Mouse (Mus musculus) hindbrain, embryonic 11.5 days (tissue): ENCODE results near the gene Gm16181. TPM values are rescaled to one million over a fixed set of nuclear protein-coding genes. Genes with fewer than 3 reads are reported as not detected.

Experiments used
- ATAC-seq: fragments of 200-750 bp; cut with Nextera tagmentation; 2 replicates; pipeline ENCODE4 v1.8.0; 2017; ENCODE audit warnings: mild to moderate bottlenecking, moderate TSS enrichment, moderate library complexity; ENCODE audit not compliant: low FRiP score
- DNase-seq: peaks from one replicate; pipeline ENCODE4 v3.0.0-alpha.2; 2015; ENCODE audit warnings: low spot score
- H3K27ac ChIP-seq: fragments of 300-500 bp; sonication (generic); 2 replicates; pipeline ENCODE4 v1.5.1; 2014; ENCODE audit warnings: mild to moderate bottlenecking, low read depth, low read length
- H3K27me3 ChIP-seq: fragments of 300-500 bp; sonication (generic); 2 replicates; pipeline ENCODE4 v1.6.1; 2014; ENCODE audit warnings: mild to moderate bottlenecking, low read length, moderate library complexity, mixed read lengths; ENCODE audit not compliant: control insufficient read depth, insufficient read depth
- H3K36me3 ChIP-seq: fragments of 300-500 bp; sonication (generic); 2 replicates; pipeline ENCODE4 v1.6.1; 2014; ENCODE audit warnings: mild to moderate bottlenecking, low read length, moderate library complexity, mixed read lengths; ENCODE audit not compliant: control insufficient read depth, insufficient read depth
- H3K4me1 ChIP-seq: fragments of 300-500 bp; sonication (generic); replicated peaks from 2 replicates; pipeline ENCODE4 v1.6.1; 2014; ENCODE audit warnings: low read length, mixed read lengths; ENCODE audit not compliant: control insufficient read depth, insufficient read depth
- H3K4me2 ChIP-seq: fragments of 300-500 bp; sonication (generic); replicated peaks from 2 replicates; pipeline ENCODE4 v1.6.1; 2014; ENCODE audit warnings: mild to moderate bottlenecking, low read depth, low read length
- H3K4me3 ChIP-seq: fragments of 300-500 bp; sonication (generic); 2 replicates; pipeline ENCODE4 v1.5.1; 2014; ENCODE audit warnings: low read depth, low read length
- H3K9ac ChIP-seq: fragments of 300-500 bp; sonication (generic); 2 replicates; pipeline ENCODE4 v1.6.1; 2014; ENCODE audit warnings: low read depth, low read length
- H3K9me3 ChIP-seq: fragments of 300-500 bp; sonication (generic); 2 replicates; pipeline ENCODE4 v1.6.1; 2016; ENCODE audit warnings: low read length; ENCODE audit not compliant: control insufficient read depth
- WGBS: fragments of 180-500 bp; shearing (Covaris S2); extraction: QIAGEN DNeasy Blood & Tissue Kit; methylation state at CpG from one replicate; pipeline ENCODE4 v1.1.7; 2014; 5-methylcytosine and 5-hydroxymethylcytosine counted together
- polyA plus RNA-seq: library from polyadenylated mRNA; unstranded; fragments of >200 nt; fragmentation: Nextera tagmentation; extraction: Ambion mirVana; gene quantifications from 2 replicates; pipeline ENCODE4 v1.2.1, GENCODE M21; 2014

The Gm16181 gene
- polyA plus RNA-seq, 1 experiment from 2014 or later = 0.36 TPM

GRCm38 (mm10) chr17:35254241-35255098 lies 33.8 kb downstream of the Gm16181 start:
- no peaks in the 10 kb centered on the region for H3K9me3 ChIP-seq
- no peak overlapping the region for H3K9ac ChIP-seq
- H3K36me3 ChIP-seq = peaks cover 27% of the 10 kb centered on the region
- WGBS = 58% methylated on average over 11 of the region's 11 CpGs
- no peaks in the 10 kb centered on the region for H3K27me3 ChIP-seq
- ATAC-seq (peak; percentile 41; the same call in 1 of the 2 replicates), DNase-seq (peak; percentile 62)
- H3K27ac ChIP-seq = no peak overlapping the region
- H3K4me1 ChIP-seq = no peaks in the 10 kb centered on the region
- H3K4me3 ChIP-seq = no peak overlapping the region
- H3K4me2 ChIP-seq = no peak overlapping the region

GRCm38 (mm10) chr17:35255301-35255700 lies 34.7 kb downstream of the Gm16181 start:
- Histone ChIP-seq H3K27ac (no peak overlapping the region), H3K4me2 (no peak overlapping the region), H3K9ac (no peak overlapping the region), H3K9me3 (no peaks in the 10 kb centered on the region), H3K36me3 (peaks cover 20% of the 10 kb centered on the region), H3K4me3 (no peak overlapping the region), H3K27me3 (no peaks in the 10 kb centered on the region), H3K4me1 (no peaks in the 10 kb centered on the region)
- ATAC-seq (no peak), DNase-seq (peak; percentile 11)
- 72% methylated on average over 3 of the region's 3 CpGs for WGBS

GRCm38 (mm10) chr17:35255704-35256103 lies 35.1 kb downstream of the Gm16181 start:
- 69% methylated on average over 4 of the region's 4 CpGs for WGBS
- Histone ChIP-seq H3K9ac (no peak overlapping the region), H3K9me3 (no peaks in the 10 kb centered on the region), H3K27me3 (no peaks in the 10 kb centered on the region), H3K27ac (no peak overlapping the region), H3K4me3 (no peak overlapping the region), H3K36me3 (peaks cover 16% of the 10 kb centered on the region), H3K4me2 (no peak overlapping the region), H3K4me1 (no peaks in the 10 kb centered on the region)
- no peak for DNase-seq
- ATAC-seq = no peak

- Histone ChIP-seq H3K9ac (no peak overlapping the region), H3K36me3 (peaks cover 5% of the 10 kb centered on the region), H3K4me3 (no peak overlapping the region), H3K27me3 (no peaks in the 10 kb centered on the region; the same call in 1 of the 2 replicates), H3K27ac (no peak overlapping the region), H3K4me1 (no peaks in the 10 kb centered on the region), H3K4me2 (no peak overlapping the region), H3K9me3 (no peaks in the 10 kb centered on the region)
- WGBS = 77% methylated on average over 1 of the region's 1 CpGs
- ATAC-seq (no peak), DNase-seq (no peak)
Observed at GRCm38 (mm10) chr17:35257378-35257777, 36.7 kb downstream of the Gm16181 start.

GRCm38 (mm10) chr17:35257824-35258491 lies 37.3 kb downstream of the Gm16181 start:
- peak overlapping the region; percentile 16; the same call in 1 of the 2 replicates for H3K4me3 ChIP-seq
- ATAC-seq = no peak
- DNase-seq = peak; percentile 94
- H3K9ac ChIP-seq = no peak overlapping the region
- H3K27me3 ChIP-seq = no peaks in the 10 kb centered on the region; the same call in 1 of the 2 replicates
- WGBS = 18% methylated on average over 17 of the region's 17 CpGs
- H3K9me3 ChIP-seq = no peaks in the 10 kb centered on the region
- H3K4me1 ChIP-seq = no peaks in the 10 kb centered on the region
- H3K27ac ChIP-seq = no peak overlapping the region
- H3K4me2 ChIP-seq = 0 out of 2 replicates have a peak overlapping the region, but pooled peaks have one; percentile 28
- no peaks in the 10 kb centered on the region; the same call in none of the 2 replicates for H3K36me3 ChIP-seq

GRCm38 (mm10) chr17:35258492-35259478 lies 38.2 kb downstream of the Gm16181 start:
- Histone ChIP-seq H3K4me2 (no peak overlapping the region), H3K36me3 (no peaks in the 10 kb centered on the region; the same call in 1 of the 2 replicates), H3K27me3 (no peaks in the 10 kb centered on the region; the same call in 1 of the 2 replicates), H3K9ac (no peak overlapping the region), H3K4me1 (no peaks in the 10 kb centered on the region), H3K9me3 (no peaks in the 10 kb centered on the region), H3K4me3 (no peak overlapping the region), H3K27ac (no peak overlapping the region)
- WGBS = 67% methylated on average over 13 of the region's 14 CpGs
- no peak for DNase-seq
- ATAC-seq = no peak

- Histone ChIP-seq H3K36me3 (no peaks in the 10 kb centered on the region), H3K27ac (no peak overlapping the region), H3K9ac (no peak overlapping the region), H3K27me3 (peaks cover 2% of the 10 kb centered on the region; the same call in 1 of the 2 replicates), H3K4me3 (no peak overlapping the region), H3K4me1 (no peaks in the 10 kb centered on the region), H3K9me3 (no peaks in the 10 kb centered on the region), H3K4me2 (no peak overlapping the region)
- DNase-seq = no peak
- no peak for ATAC-seq
- WGBS = 82% methylated on average over 4 of the region's 4 CpGs
Observed at GRCm38 (mm10) chr17:35259621-35260020, 39.0 kb downstream of the Gm16181 start.

GRCm38 (mm10) chr17:35261651-35262050 lies 41.0 kb downstream of the Gm16181 start:
- Histone ChIP-seq H3K27me3 (peaks cover 2% of the 10 kb centered on the region; the same call in 1 of the 2 replicates), H3K36me3 (no peaks in the 10 kb centered on the region), H3K4me3 (no peak overlapping the region), H3K9ac (no peak overlapping the region), H3K4me1 (no peaks in the 10 kb centered on the region), H3K27ac (no peak overlapping the region), H3K4me2 (no peak overlapping the region), H3K9me3 (no peaks in the 10 kb centered on the region)
- DNase-seq (no peak), ATAC-seq (no peak)
- WGBS = 78% methylated on average over 13 of the region's 13 CpGs
